Mouse (Mus musculus): ENCODE results near the gene Olfr243.
"Not testable (repeated sequence)": the region's sequence is repeated elsewhere in the genome, so short reads cannot be mapped to it uniquely, and the experiment has no call there.

The Olfr243 gene

DNA sequence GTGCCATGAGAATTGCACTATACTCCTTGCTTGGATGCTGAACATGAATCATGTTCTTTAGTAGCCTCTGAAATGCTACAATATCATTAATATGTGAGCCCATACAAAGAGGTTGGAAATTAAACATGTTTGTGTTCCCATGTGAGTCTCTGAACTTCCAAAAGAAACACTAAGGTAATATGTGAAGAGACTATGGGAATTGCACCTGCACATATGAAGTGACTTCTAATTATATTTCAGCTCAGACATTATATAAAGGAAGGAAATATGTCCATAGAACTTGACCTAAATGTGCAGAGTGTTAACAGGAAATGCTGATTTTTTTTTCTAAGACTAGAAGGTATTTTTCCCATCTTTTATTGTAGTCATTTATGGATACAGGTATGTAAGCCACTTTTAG, at the start of gene Olfr243:
Olfr243 (plus strand) TSS at position 301 of the 400 bp plus-strand sequence.
- no peak for DNase-seq

DNA sequence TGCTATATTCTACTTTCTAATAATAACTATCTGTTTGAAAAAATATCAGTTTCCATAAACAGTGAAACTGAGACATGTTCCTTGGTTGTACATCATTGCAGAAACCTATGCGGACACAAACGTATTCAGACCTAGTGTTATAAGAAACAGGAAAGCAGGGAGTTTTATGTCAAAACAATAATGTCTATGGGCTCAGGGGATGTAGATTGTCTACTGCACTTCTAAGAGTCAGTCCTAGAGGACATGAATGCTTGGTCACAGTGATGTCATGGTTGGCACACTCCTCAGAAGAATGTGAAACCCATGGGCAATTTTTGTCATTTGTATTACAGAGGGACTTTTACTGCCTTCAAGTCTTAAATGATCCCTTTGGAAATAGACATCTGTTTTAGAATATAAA, 43.4 kb upstream of the Olfr243 start, which contains the start of gene Olfr624:
Olfr624 (minus strand) TSS at position 101 of the 400 bp plus-strand sequence.
- DNase-seq = no peak

DNA sequence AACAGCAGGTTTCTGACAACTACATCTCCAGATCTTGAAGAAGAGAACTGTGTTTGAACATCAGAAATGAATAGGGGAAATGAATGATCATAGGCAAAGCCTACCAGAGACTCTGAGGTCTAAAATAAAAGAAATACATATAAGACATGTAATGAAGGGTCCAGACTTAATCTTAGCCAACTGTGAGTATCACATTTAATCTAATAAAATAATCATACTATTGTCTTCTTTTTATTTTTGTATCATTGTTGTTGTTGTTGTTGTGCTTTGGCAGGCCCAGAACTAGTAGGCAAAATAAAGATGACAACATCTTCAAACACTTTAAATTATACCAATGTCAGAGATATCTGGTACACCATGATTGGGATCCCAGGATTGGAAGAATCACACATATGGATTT, 32.1 kb upstream of the Olfr243 start, which contains the start of gene Olfr625-ps1:
Olfr625-ps1 (plus strand) TSS at position 301 of the 400 bp plus-strand sequence.
- no peak for DNase-seq

DNA sequence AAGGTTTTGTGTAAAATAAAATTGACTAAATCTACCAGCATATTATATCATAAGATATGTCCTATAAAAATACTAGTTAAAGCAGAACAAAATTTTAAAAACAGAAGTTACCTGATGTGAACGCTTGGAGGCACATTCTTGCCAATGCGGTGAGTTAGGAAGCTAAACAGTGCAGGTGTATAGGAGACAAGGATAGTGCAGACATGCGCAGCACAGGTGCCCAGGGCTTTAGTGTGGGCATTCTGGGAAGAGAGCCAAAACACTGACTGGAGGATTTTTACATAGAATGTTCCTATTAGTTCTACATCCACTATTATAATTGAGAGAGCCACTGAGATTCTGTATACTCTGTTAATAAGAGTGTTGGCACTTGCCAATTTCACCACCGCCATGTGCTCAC, 15.0 kb upstream of the Olfr243 start:
- no peak for DNase-seq

DNA sequence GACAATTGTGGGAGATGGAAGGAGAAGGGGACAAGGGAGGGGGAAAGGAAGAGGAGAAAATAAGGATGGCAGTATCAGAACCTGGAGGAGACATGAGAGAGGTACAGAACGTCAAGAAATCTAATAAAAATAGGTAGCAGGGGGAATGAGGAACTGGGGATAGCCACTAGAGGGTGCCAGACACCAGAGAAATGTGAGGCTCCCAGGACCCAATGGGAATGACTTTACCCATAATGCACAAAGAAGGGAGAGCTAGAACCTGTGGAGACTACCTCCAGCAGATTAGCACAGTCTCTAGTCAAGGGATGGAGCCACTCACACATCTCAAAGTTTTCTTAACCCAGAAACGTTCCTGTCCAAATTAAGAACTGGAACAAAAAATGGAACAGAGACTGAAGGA, 2.4 kb upstream of the Olfr243 start:
- DNase-seq = no peak

DNA sequence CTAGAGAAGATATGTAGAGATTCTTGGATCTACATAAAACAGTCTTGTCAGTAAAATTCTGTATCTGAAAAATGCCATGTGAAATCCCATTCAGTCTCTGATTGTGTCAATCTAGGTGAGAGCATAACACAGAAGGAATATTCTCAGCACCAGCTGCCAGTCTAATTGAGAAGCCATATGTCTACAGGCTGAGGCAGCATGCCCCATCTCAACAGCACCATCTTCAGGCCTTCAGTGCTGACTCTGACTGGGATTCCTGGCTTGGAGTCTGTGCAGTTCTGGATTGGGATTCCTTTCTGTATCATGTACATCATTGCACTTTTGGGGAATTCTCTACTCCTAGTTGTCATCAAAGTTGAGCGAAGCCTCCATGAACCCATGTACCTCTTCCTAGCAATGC, 1.9 kb downstream of the Olfr243 start:
- DNase-seq = not testable (repeated sequence)

DNA sequence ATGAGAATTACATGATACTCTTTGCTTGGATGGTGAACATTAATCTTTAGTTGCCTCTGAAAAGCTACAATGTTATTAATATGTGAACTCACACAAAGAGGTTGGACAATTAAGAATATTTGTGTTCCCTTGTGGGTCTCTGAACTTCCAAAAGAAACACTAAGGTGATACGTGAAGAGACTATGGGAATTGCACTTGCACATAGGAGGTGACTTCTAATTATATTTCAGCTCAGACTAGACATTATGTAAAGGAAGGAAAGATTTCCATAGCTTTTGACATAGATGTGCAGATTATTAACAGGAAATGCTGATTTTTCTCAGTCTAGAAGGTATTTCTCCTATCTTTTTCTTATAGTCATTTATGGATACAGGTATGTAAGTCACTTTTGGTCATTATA, 15.6 kb downstream of the Olfr243 start, which contains the start of gene Olfr628:
Olfr628 (plus strand) TSS at position 301 of the 400 bp plus-strand sequence.
- no peak for DNase-seq

DNA sequence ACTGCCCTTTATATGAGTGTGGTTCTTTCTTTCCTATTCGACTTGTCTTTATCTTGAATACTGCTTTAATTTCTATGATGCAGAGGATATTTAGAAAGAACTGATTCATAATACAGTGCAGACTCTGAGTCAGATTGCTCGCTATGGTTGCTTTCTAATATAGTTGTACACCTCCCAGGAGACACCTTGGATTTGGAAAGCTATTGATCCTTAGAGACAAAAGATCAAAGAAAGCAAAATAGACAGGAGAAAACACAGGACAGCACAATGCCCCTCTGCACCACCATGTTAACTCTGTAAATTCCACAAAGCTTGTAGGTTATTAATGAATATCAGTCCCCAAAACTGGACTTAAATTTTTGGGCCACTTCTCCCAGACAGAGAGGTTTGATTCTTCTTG, 30.4 kb downstream of the Olfr243 start, which contains the start of gene Olfr629:
Olfr629 (minus strand) TSS at position 101 of the 400 bp plus-strand sequence.
- no peak for DNase-seq

DNA sequence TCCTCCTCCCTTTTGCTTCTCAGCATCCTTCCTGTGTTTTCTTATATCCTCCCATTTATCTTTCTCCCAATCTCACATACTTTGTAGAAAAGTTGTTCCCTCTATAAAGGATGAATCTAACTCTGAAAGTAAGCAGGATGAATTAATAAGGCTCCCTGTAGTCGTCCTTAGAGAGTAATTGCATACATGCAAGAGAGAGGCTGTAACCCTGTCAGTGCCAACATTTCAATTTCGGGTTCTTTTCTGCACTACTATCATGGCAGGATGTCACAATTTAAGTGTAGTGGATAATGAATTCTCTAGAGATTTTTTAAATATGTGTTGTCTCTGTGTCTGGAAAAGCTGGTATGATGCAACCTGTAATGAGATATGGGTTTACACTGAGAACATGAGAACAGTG, 42.8 kb downstream of the Olfr243 start, which contains the start of gene Olfr630:
Olfr630 (minus strand) TSS at position 101 of the 400 bp plus-strand sequence.
- no peak for DNase-seq

DNA sequence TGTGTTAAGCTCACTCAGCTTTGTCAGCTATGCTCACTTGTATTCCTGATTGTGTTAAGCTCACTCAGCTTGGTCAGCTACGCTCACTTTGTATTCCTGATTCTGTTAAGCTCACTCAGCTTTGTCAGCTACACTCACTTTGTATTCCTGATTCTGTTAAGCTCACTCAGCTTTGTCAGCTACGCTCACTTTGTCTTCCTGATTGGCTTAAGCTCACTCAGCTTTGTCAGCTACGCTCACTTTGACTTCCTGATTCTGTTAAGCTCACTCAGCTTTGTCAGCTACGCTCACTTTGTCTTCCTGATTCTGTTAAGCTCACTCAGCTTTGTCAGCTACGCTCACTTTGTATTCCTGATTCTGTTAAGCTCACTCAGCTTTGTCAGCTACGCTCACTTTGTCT, 47.7 kb downstream of the Olfr243 start:
- not testable (repeated sequence) for DNase-seq

DNA sequence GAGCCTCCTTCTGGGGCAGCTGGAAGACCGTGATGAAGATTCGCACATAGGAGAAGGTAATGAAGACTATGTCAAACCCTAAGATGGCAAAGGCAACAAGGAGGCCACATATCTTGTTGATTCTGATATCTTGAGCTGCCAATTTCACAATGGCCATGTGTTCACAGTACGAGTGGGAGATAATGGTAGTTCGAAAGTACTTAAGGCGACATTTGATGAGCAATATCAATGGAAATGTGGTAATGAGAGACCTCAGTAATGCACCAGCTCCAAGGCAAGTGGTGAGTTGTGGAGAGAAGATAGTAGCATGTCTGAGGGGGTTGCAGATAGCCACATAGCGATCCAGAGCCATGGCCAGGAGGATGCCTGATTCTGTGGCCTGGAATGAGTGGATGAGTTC, 53.2 kb downstream of the Olfr243 start:
- not testable (repeated sequence) for DNase-seq
